Mouse (Mus musculus) ZHBTc4 (cell line): ENCODE data around the gene Ran.
"Not testable (repeated sequence)": the region's sequence is repeated elsewhere in the genome, so short reads cannot be mapped to it uniquely, and the experiment has no call there.

ENCODE experiments used
- DNase-seq: peaks from one replicate; pipeline ENCODE4 v3.0.0-alpha.2; 2011; ENCODE audit warnings: low read depth, low spot score

Gene Ran

GRCm38 (mm10) chr5:129019497-129020299 lies at the start of gene Ran:
TSS of gene Ran (plus strand) at chr5:129020069.
- DNase-seq, result peak; percentile 97

- peak; percentile 74 for DNase-seq
These were observed 49.0 kb upstream of the Ran start for GRCm38 (mm10) chr5:128970878-128971277.

- peak; percentile 78 for DNase-seq
These were observed 48.6 kb upstream of the Ran start for GRCm38 (mm10) chr5:128971298-128971697.

- DNase-seq, result peak; percentile 66
These were observed 43.6 kb upstream of the Ran start for GRCm38 (mm10) chr5:128976266-128976665.

- DNase-seq, result not testable (repeated sequence)
These were observed 42.4 kb upstream of the Ran start for GRCm38 (mm10) chr5:128977466-128977865.

GRCm38 (mm10) chr5:128978957-128979356 lies 40.9 kb upstream of the Ran start:
- peak; percentile 70 for DNase-seq

- peak; percentile 54 for DNase-seq
These were observed 39.0 kb upstream of the Ran start for GRCm38 (mm10) chr5:128980857-128981256.

- peak; percentile 82 for DNase-seq
These were observed 38.3 kb upstream of the Ran start for GRCm38 (mm10) chr5:128981607-128982006.

GRCm38 (mm10) chr5:128984536-128984935 lies 35.3 kb upstream of the Ran start:
- DNase-seq, result no peak

GRCm38 (mm10) chr5:128985946-128986345 lies 33.9 kb upstream of the Ran start:
- DNase-seq, result no peak

- DNase-seq, result no peak
These were observed 32.5 kb upstream of the Ran start for GRCm38 (mm10) chr5:128987141-128987954.

- DNase-seq, result peak; percentile 51
These were observed 19.0 kb upstream of the Ran start for GRCm38 (mm10) chr5:129000706-129001468.

- DNase-seq, result no peak
These were observed 17.3 kb upstream of the Ran start for GRCm38 (mm10) chr5:129002571-129003011.

GRCm38 (mm10) chr5:129005416-129005815 lies 14.5 kb upstream of the Ran start:
- no peak for DNase-seq

- DNase-seq, result no peak
These were observed 13.7 kb upstream of the Ran start for GRCm38 (mm10) chr5:129006031-129006788.

GRCm38 (mm10) chr5:129007105-129007957 lies 12.5 kb upstream of the Ran start:
- peak; percentile 9 for DNase-seq

- peak; percentile 60 for DNase-seq
These were observed 11.9 kb upstream of the Ran start for GRCm38 (mm10) chr5:129008008-129008407.

- DNase-seq, result peak; percentile 95
These were observed 11.4 kb upstream of the Ran start, which contains the start of gene Stx2 for GRCm38 (mm10) chr5:129008412-129008826. TSS of gene Stx2 (minus strand) at chr5:129008574.

- no peak for DNase-seq
These were observed 10.3 kb upstream of the Ran start for GRCm38 (mm10) chr5:129009577-129009976.

- DNase-seq, result no peak
These were observed 8.9 kb upstream of the Ran start for GRCm38 (mm10) chr5:129010937-129011336.
